Mouse (Mus musculus) heart, postnatal 0 days (tissue): ENCODE results near the gene Cd36.

Source experiments
- CTCF ChIP-seq: IDR thresholded peaks from 2 replicates; pipeline ENCODE4 v1.5.1; 2016; ENCODE audit warnings: antibody characterized with exemption, control low read depth, low read depth
- EP300 ChIP-seq: IDR thresholded peaks from 2 replicates; pipeline ENCODE4 v1.6.1; 2016; ENCODE audit warnings: antibody characterized with exemption, low read depth

- TF ChIP-seq CTCF: no peak
- no peak for TF ChIP-seq EP300
Observed at GRCm38 (mm10) chr5:17881542-17881896, 7.1 kb downstream of the Cd36 start.
